Mouse (Mus musculus) mammary gland, adult 2 months (tissue): Measurements from ENCODE around the gene Slc44a2. TPM values are rescaled to one million over a fixed set of nuclear protein-coding genes. Genes with fewer than 3 reads are reported as not detected.

Experiments used
- polyA plus RNA-seq: library from polyadenylated mRNA; depleted of rRNA; stranded (reverse); fragments of >200 nt; gene quantifications from 2 replicates; pipeline ENCODE4 v1.2.3, GENCODE M21; 2012; ENCODE audit warnings: low replicate concordance; rRNA removed

Slc44a2 gene
- 95.6 and 161 TPM in 2 replicates for polyA plus RNA-seq

GRCm38 (mm10) chr9:21320619-21321512, at the start of gene Slc44a2:
Slc44a2 (plus strand) TSS chr9:21320698.

GRCm38 (mm10) chr9:21287571-21288402, 32.7 kb upstream of the Slc44a2 start, which contains the start of gene Kri1:
Kri1 (minus strand) TSS chr9:21287969.

GRCm38 (mm10) chr9:21291022-21291787, 29.3 kb upstream of the Slc44a2 start, which contains the start of gene Cdkn2d:
Cdkn2d (minus strand) TSS chr9:21291407.

DNA sequence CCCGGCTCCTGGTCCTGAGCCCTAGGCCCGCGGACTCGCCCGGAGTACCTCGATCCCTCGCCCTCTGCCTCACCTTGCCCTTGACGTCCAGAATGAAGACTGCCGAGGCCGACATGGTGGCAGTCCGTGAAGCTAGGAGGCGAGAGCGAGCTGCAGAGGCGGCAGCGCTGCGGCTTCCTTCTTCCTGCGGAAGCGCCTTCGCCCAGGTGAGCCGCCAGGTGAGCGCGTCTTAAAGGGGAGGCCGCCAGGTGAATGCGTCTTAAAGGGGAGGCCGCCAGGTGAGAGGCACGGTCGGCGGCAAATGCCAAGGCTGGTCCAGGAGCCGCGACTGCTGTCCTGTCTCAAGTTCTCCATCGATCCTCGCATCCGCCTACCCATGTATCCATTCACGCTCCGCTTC, 8.4 kb upstream of the Slc44a2 start, which contains the start of gene Ap1m2:
TSS of gene Ap1m2 (minus strand) at position 204 of the 400 bp plus-strand sequence.

DNA sequence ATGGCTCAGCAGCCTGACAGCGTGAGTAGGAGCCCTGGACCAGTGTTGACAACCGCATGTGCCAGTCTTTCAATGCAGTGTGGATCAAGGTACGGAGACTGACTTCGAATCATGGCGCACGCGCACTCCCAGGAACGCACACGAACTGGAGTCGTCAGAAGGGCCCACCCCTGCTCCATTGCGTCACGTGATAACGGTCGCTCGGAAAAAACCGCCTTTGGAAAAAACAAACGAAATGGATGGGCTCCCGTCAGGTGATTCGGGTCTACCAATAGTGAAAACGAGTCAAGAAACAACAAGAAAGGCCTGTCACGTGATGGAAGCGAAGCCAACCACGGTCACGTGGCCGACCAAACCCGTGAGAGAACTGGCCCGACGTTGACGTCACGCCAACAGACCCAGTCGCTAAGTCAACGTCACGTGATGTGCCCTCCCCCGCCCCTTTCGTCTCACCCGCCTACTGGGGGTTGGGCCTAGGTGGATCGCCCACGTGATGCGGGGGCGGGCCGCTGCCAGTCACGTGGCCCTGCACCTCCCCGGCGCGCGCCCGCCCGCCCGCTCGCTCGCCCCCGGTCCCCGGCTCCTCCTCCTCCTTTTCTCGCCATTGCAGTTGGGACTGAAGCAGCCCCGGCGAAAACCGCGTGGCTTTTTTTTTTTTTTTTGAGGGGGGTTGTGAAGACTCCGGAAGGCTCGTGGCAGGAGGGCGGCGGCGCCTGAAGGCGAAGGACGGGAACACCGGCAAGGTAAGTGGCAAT, 47.0 kb downstream of the Slc44a2 start, which contains the start of gene Ilf3:
TSS of gene Ilf3 (plus strand) at position 515 of the 755 bp plus-strand sequence.

Other genes starting within 250 kb of the Slc44a2 start
- 0.12 and 0.17 TPM in 2 replicates for gene Gm49373, start 247.6 kb upstream of the Slc44a2 start, polyA plus RNA-seq
- gene Fdx1l, start 247.1 kb upstream of the Slc44a2 start, polyA plus RNA-seq: 48.8 and 76.4 TPM in 2 replicates
- gene Gm38431, start 228.7 kb upstream of the Slc44a2 start, polyA plus RNA-seq: 2.9 and 25.7 TPM in 2 replicates
- gene Raver1, start 228.7 kb upstream of the Slc44a2 start, polyA plus RNA-seq: 50.6 and 85.3 TPM in 2 replicates
- 37.7 and 50.2 TPM in 2 replicates for gene Tyk2, start 189.5 kb upstream of the Slc44a2 start, polyA plus RNA-seq
- gene Cdc37, start 170.7 kb upstream of the Slc44a2 start, polyA plus RNA-seq: 40.9 and 42.1 TPM in 2 replicates
- gene Pde4a, start 155.0 kb upstream of the Slc44a2 start, polyA plus RNA-seq: 15.3 and 24.3 TPM in 2 replicates
- 76.5 and 140 TPM in 2 replicates for gene Keap1, start 81.3 kb upstream of the Slc44a2 start, polyA plus RNA-seq
- gene S1pr5, start 72.3 kb upstream of the Slc44a2 start, polyA plus RNA-seq: 2.3 and 3.1 TPM in 2 replicates
- gene Atg4d, start 55.4 kb upstream of the Slc44a2 start, polyA plus RNA-seq: 40.1 and 41.1 TPM in 2 replicates
- 15.0 and 28.0 TPM in 2 replicates for gene Kri1, start 32.7 kb upstream of the Slc44a2 start, polyA plus RNA-seq
- gene Cdkn2d, start 29.3 kb upstream of the Slc44a2 start, polyA plus RNA-seq: 35.4 and 64.8 TPM in 2 replicates
- 13.0 and 16.7 TPM in 2 replicates for gene Ap1m2, start 8.4 kb upstream of the Slc44a2 start, polyA plus RNA-seq
- 44.0 and 48.9 TPM in 2 replicates for gene Ilf3, start 47.2 kb downstream of the Slc44a2 start, polyA plus RNA-seq
- gene Qtrt1, start 91.1 kb downstream of the Slc44a2 start, polyA plus RNA-seq: 45.3 and 50.5 TPM in 2 replicates
- 113 and 271 TPM in 2 replicates for gene Dnm2, start 104.2 kb downstream of the Slc44a2 start, polyA plus RNA-seq
- gene Tmed1, start 189.6 kb downstream of the Slc44a2 start, polyA plus RNA-seq: 28.0 and 35.2 TPM in 2 replicates
- 19.5 and 28.6 TPM in 2 replicates for gene AB124611, start 205.5 kb downstream of the Slc44a2 start, polyA plus RNA-seq
- 106 and 115 TPM in 2 replicates for gene Carm1, start 226.2 kb downstream of the Slc44a2 start, polyA plus RNA-seq